Mouse (Mus musculus) embryonic fibroblast, embryonic 13.5 days (primary cell): ENCODE data around the gene Olfr458.

Experiments
- CTCF ChIP-seq: IDR thresholded peaks from 2 replicates; pipeline ENCODE4 v1.5.1; 2011; ENCODE audit warnings: mild to moderate bottlenecking, control low read depth, low read length, moderate library complexity, borderline replicate concordance; ENCODE audit not compliant: insufficient read depth
- POLR2A ChIP-seq: IDR thresholded peaks from 2 replicates; pipeline ENCODE4 v1.6.1; 2011; ENCODE audit warnings: low read depth, mild to moderate bottlenecking, control low read depth, low read length, moderate library complexity

GRCm38 (mm10) chr6:42509311-42509710 lies 44.3 kb upstream of the Olfr458 start:
- TF ChIP-seq POLR2A (no peak), CTCF (no peak)
